Mouse (Mus musculus) CH12.LX (cell line): Measurements from ENCODE around the gene Anks3. TPM values are rescaled to one million over a fixed set of nuclear protein-coding genes. Genes with fewer than 3 reads are reported as not detected.

Experiments
- DNase-seq: peaks from one replicate; pipeline ENCODE4 v3.0.0-alpha.2; 2013; ENCODE audit errors: extremely low read depth
- H3K27ac ChIP-seq: 2 replicates; pipeline ENCODE4 v1.5.1; 2012; ENCODE audit warnings: low read depth, mild to moderate bottlenecking, control low read depth, moderate library complexity; ENCODE audit not compliant: insufficient read depth
- H3K27me3 ChIP-seq: replicated peaks from 2 replicates; pipeline ENCODE3; 2012; ENCODE audit warnings: inconsistent platforms
- H3K36me3 ChIP-seq, 2 experiments: replicated peaks in 1 of 2; 2 replicates each; pipeline versions ENCODE3 to v1.6.1; 2012; ENCODE audit warnings: inconsistent platforms in 1 of 2, low read length in 1 of 2, mild to moderate bottlenecking in 1 of 2, mixed read lengths in 1 of 2, moderate library complexity in 1 of 2; ENCODE audit not compliant: control insufficient read depth in 1 of 2, insufficient read depth in 1 of 2
- H3K4me1 ChIP-seq, 2 experiments: 2 replicates each; pipeline ENCODE4 v1.6.1; 2012; ENCODE audit warnings: inconsistent platforms in 1 of 2, moderate library complexity in 1 of 2; ENCODE audit not compliant: insufficient read depth in 2 of 2, control insufficient read depth in 1 of 2
- H3K4me2 ChIP-seq: 2 replicates; pipeline ENCODE4 v1.6.1; 2012; ENCODE audit warnings: low read depth, mild to moderate bottlenecking, control low read depth; ENCODE audit not compliant: poor library complexity, insufficient read depth, severe bottlenecking
- H3K4me3 ChIP-seq, 3 experiments: fragments of 150-350 bp in 1 of 3; sonication (generic) in 1 of 3; replicated peaks in 1 of 3; 2 replicates each; pipeline versions ENCODE3 to v1.5.1; 2011 to 2012; ENCODE audit warnings: low read depth in 2 of 3, low read length in 2 of 3, mild to moderate bottlenecking in 2 of 3, moderate library complexity in 2 of 3, control low read depth in 1 of 3, improper control_type of control experiment in 1 of 3, inconsistent platforms in 1 of 3, mixed read lengths in 1 of 3; ENCODE audit not compliant: poor library complexity in 1 of 3
- H3K79me2 ChIP-seq: replicated peaks from 2 replicates; pipeline ENCODE4 v1.6.1; 2012; ENCODE audit warnings: mild to moderate bottlenecking, moderate library complexity; ENCODE audit not compliant: control insufficient read depth, poor library complexity, insufficient read depth, severe bottlenecking; ENCODE audit errors: extremely low read depth
- H3K9ac ChIP-seq: 2 replicates; pipeline ENCODE4 v1.6.1; 2012; ENCODE audit warnings: low read depth, mild to moderate bottlenecking, control low read depth, moderate library complexity; ENCODE audit not compliant: insufficient read depth
- H3K9me3 ChIP-seq: replicated peaks from 2 replicates; pipeline ENCODE3; 2012; ENCODE audit warnings: low read length, inconsistent platforms, mixed read lengths
- BHLHE40 ChIP-seq: IDR thresholded peaks from 2 replicates; pipeline ENCODE4 v1.6.1; 2011; ENCODE audit warnings: mild to moderate bottlenecking, low read depth, low read length, improper control_type of control experiment
- CHD2 ChIP-seq: IDR thresholded peaks from 2 replicates; pipeline ENCODE4 v1.6.1; 2011; ENCODE audit warnings: low read length, improper control_type of control experiment
- CTCF ChIP-seq, 2 experiments: IDR thresholded peaks in 1 of 2; conservative IDR thresholded peaks in 1 of 2; 2 replicates each; pipeline ENCODE4 v1.5.1; 2011 to 2012; ENCODE audit warnings: low read depth in 2 of 2, low read length in 2 of 2, improper control_type of control experiment in 1 of 2, inconsistent platforms in 1 of 2, mild to moderate bottlenecking in 1 of 2, moderate library complexity in 1 of 2
- E2F4 ChIP-seq: IDR thresholded peaks from 2 replicates; pipeline ENCODE4 v1.6.1; 2011; ENCODE audit warnings: low read depth, low read length, improper control_type of control experiment; ENCODE audit not compliant: insufficient replicate concordance
- ELF1 ChIP-seq: IDR thresholded peaks from 2 replicates; pipeline ENCODE4 v1.6.1; 2014; ENCODE audit warnings: low read depth, mild to moderate bottlenecking, inconsistent platforms, low read length, improper control_type of control experiment
- EP300 ChIP-seq: IDR thresholded peaks from 2 replicates; pipeline ENCODE4 v1.6.1; 2011; ENCODE audit warnings: low read length, improper control_type of control experiment
- HCFC1 ChIP-seq: IDR thresholded peaks from 2 replicates; pipeline ENCODE4 v1.6.1; 2012; ENCODE audit warnings: low read depth, mild to moderate bottlenecking, inconsistent platforms, low read length, improper control_type of control experiment
- JUN ChIP-seq: IDR thresholded peaks from 2 replicates; pipeline ENCODE4 v1.6.1; 2011; ENCODE audit warnings: low read depth, mild to moderate bottlenecking, low read length, improper control_type of control experiment, moderate library complexity; ENCODE audit not compliant: insufficient read depth
- JUND ChIP-seq: conservative IDR thresholded peaks from 2 replicates; pipeline ENCODE4 v1.6.1; 2011; ENCODE audit warnings: low read depth, low read length, improper control_type of control experiment
- MAFK ChIP-seq: IDR thresholded peaks from 2 replicates; pipeline ENCODE4 v1.6.1; 2011; ENCODE audit warnings: low read length, improper control_type of control experiment; ENCODE audit not compliant: insufficient replicate concordance
- MAX ChIP-seq: IDR thresholded peaks from 2 replicates; pipeline ENCODE4 v1.6.1; 2011; ENCODE audit warnings: low read length, improper control_type of control experiment
- MEF2A ChIP-seq: IDR thresholded peaks from 2 replicates; pipeline ENCODE4 v1.6.1; 2014; ENCODE audit warnings: low read depth, mild to moderate bottlenecking, inconsistent platforms, low read length, improper control_type of control experiment, borderline replicate concordance
- MXI1 ChIP-seq: IDR thresholded peaks from 2 replicates; pipeline ENCODE4 v1.6.1; 2011; ENCODE audit warnings: mild to moderate bottlenecking, low read depth, low read length, improper control_type of control experiment
- MYC ChIP-seq: IDR thresholded peaks from 2 replicates; pipeline ENCODE4 v1.6.1; 2011; ENCODE audit warnings: low read depth, mild to moderate bottlenecking, improper control_type of control experiment, low read length
- NELFE ChIP-seq: IDR thresholded peaks from 2 replicates; pipeline ENCODE4 v1.6.1; 2011; ENCODE audit warnings: low read depth, low read length, improper control_type of control experiment
- POLR2A ChIP-seq: IDR thresholded peaks from 2 replicates; pipeline ENCODE4 v1.6.1; 2011; ENCODE audit warnings: low read depth, mild to moderate bottlenecking, improper control_type of control experiment, low read length
- POLR2AphosphoS2 ChIP-seq: IDR thresholded peaks from 2 replicates; pipeline ENCODE4 v1.6.1; 2011; ENCODE audit warnings: low read depth, low read length, improper control_type of control experiment
- RCOR1 ChIP-seq: conservative IDR thresholded peaks from 2 replicates; pipeline ENCODE4 v1.6.1; 2012; ENCODE audit warnings: low read depth, mild to moderate bottlenecking, inconsistent platforms, low read length, improper control_type of control experiment
- TBP ChIP-seq: conservative IDR thresholded peaks from 2 replicates; pipeline ENCODE4 v1.6.1; 2011; ENCODE audit warnings: low read depth, low read length, improper control_type of control experiment
- UBTF ChIP-seq: IDR thresholded peaks from 2 replicates; pipeline ENCODE4 v1.6.1; 2012; ENCODE audit warnings: low read depth, mild to moderate bottlenecking, inconsistent platforms, low read length, improper control_type of control experiment, moderate library complexity
- USF2 ChIP-seq: conservative IDR thresholded peaks from 2 replicates; pipeline ENCODE4 v1.6.1; 2011; ENCODE audit warnings: low read depth, low read length, improper control_type of control experiment
- ZC3H11A ChIP-seq: IDR thresholded peaks from 2 replicates; pipeline ENCODE4 v1.6.1; 2012; ENCODE audit warnings: low read depth, mild to moderate bottlenecking, inconsistent platforms, low read length, improper control_type of control experiment
- ZKSCAN1 ChIP-seq: IDR thresholded peaks from 2 replicates; pipeline ENCODE4 v1.6.1; 2012; ENCODE audit warnings: low read depth, inconsistent platforms, low read length, improper control_type of control experiment, borderline replicate concordance
- dilution Hi-C: fragments of 300-500 bp; cut with MboI; formaldehyde crosslinking; loops from 2 replicates; pipeline ENCODE4 v1.14.3; 2020; ENCODE audit warnings: low sequenced_read_pairs; ENCODE audit not compliant: extremely low pct_unique_long_range_greater_than_20kb, extremely low pct_ligation_motif_present
- in situ Hi-C: fragments of 300-500 bp; cut with MboI; formaldehyde crosslinking; loops from 3 replicates; pipeline ENCODE4 v1.14.3; 2019; ENCODE audit warnings: low sequenced_read_pairs, low pct_ligation_motif_present, low pct_unique_long_range_greater_than_20kb, mixed read lengths
- polyA plus RNA-seq: library from polyadenylated mRNA; unstranded; fragments of >175 nt; gene quantifications from 2 replicates; pipeline ENCODE4 v1.2.1, GENCODE M21; 2012; ENCODE audit warnings: low read depth; ENCODE audit not compliant: insufficient read length
- total RNA-seq, 2 experiments: library from RNA; depleted of rRNA; stranded (reverse); fragments of 300-350 nt in 1 of 2; fragments of >200 nt in 1 of 2; gene quantifications; 2 replicates each; pipeline ENCODE4 v1.2.3; 2012 to 2014

Anks3 gene
- total and polyA plus RNA-seq, 3 experiments: 17.0 to 34.9 (median 24.4) TPM

- DNase-seq: no peak
- Histone ChIP-seq H3K4me3 (no peak overlapping the region), H3K4me2 (no peak overlapping the region), H3K27ac (no peak overlapping the region), H3K4me1 (no peaks in the 10 kb centered on the region), H3K27me3 (no peaks in the 10 kb centered on the region), H3K9ac (no peak overlapping the region), H3K79me2 (no peaks in the 10 kb centered on the region), H3K9me3 (no peaks in the 10 kb centered on the region), H3K36me3 (peaks cover 47 to 84% of the 10 kb centered on the region in 2 experiments)
- no peak for TF ChIP-seq EP300
- no peak for TF ChIP-seq POLR2A
- no peak for TF ChIP-seq ZC3H11A
- no peak for TF ChIP-seq BHLHE40
- TF ChIP-seq MXI1: no peak
- dilution Hi-C loops: no loop called here
- in situ Hi-C loops: no loop called here
These were observed 36.0 kb downstream of the Anks3 start for GRCm38 (mm10) chr16:4927967-4928366.

GRCm38 (mm10) chr16:4923996-4924395 lies 40.0 kb downstream of the Anks3 start:
- Histone ChIP-seq H3K27ac (no peak overlapping the region), H3K79me2 (no peaks in the 10 kb centered on the region), H3K4me1 (peaks cover 0 to 6% of the 10 kb centered on the region in 2 experiments; a peak in 1 of 4 replicates), H3K4me2 (no peak overlapping the region), H3K9ac (no peak overlapping the region), H3K27me3 (no peaks in the 10 kb centered on the region), H3K36me3 (peaks cover 38 to 71% of the 10 kb centered on the region in 2 experiments), H3K9me3 (no peaks in the 10 kb centered on the region), H3K4me3 (no peak overlapping the region)
- no peak for TF ChIP-seq JUN
- no peak for TF ChIP-seq CHD2
- TF ChIP-seq UBTF: no peak
- no peak for TF ChIP-seq TBP
- no peak for TF ChIP-seq MAFK
- TF ChIP-seq RCOR1: no peak
- no peak for TF ChIP-seq E2F4
- TF ChIP-seq JUND: no peak
- TF ChIP-seq NELFE: no peak
- TF ChIP-seq HCFC1: no peak
- TF ChIP-seq USF2: no peak
- TF ChIP-seq MAX: no peak
- TF ChIP-seq MYC: no peak
- no peak for TF ChIP-seq MEF2A
- no peak for TF ChIP-seq ZKSCAN1
- TF ChIP-seq POLR2AphosphoS2: no peak
- no peak for TF ChIP-seq ELF1
- TF ChIP-seq EP300: no peak
- no peak for TF ChIP-seq CTCF (conservative IDR thresholded peaks at IDR 0.05 in 1 of 2, IDR thresholded peaks at IDR 0.05 in 1 of 2; ENCODE audit: low read depth in 2 of 2, low read length in 2 of 2)
- DNase-seq: no peak
- in situ Hi-C loops (no loop called here), dilution Hi-C loops (no loop called here)
